Mouse (Mus musculus) kidney, postnatal 14 days (tissue): ENCODE results near the gene Sox10.

Experiments used
- DNase-seq: peaks from one replicate; pipeline ENCODE4 v3.0.0; 2022; ENCODE audit warnings: mixed read lengths

Gene Sox10

DNA sequence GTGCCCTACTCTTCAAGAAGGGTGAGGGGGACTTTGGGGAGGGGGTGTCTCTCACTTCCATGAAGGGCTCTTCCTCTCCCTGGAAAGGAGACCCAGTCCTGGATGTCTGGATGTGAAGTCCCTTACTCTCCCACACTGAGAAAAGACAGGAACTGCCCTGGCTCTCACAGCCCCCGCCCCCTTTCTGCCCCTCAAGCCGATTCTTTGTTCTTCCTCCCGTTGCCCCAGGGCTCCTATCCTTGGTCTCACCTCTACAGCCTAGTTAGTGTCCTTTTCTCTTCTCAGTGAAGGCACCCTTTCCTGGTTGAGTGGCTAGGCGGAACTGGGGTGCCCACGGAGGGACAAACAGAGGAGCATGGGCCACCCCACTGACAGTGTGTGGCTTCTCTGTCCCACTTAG is at the start of gene Sox10:
Gene Sox10 (minus strand): TSS at position 101 of the 400 bp plus-strand sequence.
- no peak for DNase-seq

DNA sequence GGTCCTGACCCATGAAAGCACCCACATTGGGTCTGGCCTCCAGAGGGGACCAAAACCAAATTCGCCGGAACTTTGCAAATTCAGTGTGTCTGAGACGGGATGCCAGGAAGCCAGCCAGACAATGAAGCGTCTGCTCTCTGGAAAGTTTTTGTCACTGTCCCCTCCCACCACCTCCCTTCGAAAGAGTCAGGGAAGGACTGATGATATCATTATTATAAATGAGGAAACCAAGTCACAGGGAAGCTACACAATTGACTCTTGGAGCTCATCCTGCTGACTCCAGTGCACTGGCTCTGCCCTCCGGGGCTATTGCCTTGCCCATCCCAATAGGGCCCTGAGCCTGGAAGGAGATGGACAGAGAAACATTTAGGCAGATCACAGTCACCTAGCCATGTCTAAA is 48.6 kb upstream of the Sox10 start:
- DNase-seq, result peak; percentile 39

- no peak for DNase-seq
Observed at GRCm38 (mm10) chr15:79212750-79213446, 47.9 kb upstream of the Sox10 start.

GRCm38 (mm10) chr15:79210357-79210756 is 45.3 kb upstream of the Sox10 start:
- DNase-seq, result no peak

DNA sequence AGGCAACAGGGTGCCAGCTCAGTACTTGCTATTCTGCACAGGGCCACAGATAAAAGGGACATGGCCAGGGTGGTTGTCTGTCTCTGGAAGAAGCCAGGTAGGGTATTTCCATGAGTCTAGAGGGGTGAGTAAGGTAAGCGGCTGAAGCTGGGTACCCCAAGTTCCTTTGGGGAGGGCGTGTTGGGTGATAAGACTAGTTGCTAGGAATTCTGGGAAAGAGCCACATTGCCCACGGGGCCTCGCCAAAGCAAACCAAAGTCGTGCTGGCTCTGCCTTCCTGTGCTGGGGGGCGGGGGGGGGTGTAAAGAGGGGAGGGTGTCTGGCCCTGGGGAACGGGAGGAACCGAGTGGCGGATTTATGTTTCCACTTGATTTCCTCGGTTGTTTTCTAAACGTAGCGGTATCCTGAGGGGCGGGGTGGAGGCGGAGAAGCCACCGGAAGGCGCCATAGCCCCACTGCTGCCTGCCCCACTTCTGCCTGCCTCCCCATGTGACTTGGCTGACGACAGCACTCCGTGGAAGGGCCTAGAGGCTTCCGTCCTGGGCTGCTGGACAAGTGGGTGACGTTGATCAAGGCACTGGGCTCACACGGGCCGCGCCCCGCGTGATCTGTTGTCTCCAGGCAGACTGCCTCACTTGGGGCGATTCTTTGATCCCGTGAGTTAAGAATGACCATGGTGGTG is 43.9 kb upstream of the Sox10 start:
- peak; percentile 73 for DNase-seq

GRCm38 (mm10) chr15:79208211-79208610 is 43.2 kb upstream of the Sox10 start:
- no peak for DNase-seq

GRCm38 (mm10) chr15:79202575-79202974 is 37.5 kb upstream of the Sox10 start:
- no peak for DNase-seq

- DNase-seq, result no peak
Observed at GRCm38 (mm10) chr15:79201491-79202150, 36.6 kb upstream of the Sox10 start.

DNA sequence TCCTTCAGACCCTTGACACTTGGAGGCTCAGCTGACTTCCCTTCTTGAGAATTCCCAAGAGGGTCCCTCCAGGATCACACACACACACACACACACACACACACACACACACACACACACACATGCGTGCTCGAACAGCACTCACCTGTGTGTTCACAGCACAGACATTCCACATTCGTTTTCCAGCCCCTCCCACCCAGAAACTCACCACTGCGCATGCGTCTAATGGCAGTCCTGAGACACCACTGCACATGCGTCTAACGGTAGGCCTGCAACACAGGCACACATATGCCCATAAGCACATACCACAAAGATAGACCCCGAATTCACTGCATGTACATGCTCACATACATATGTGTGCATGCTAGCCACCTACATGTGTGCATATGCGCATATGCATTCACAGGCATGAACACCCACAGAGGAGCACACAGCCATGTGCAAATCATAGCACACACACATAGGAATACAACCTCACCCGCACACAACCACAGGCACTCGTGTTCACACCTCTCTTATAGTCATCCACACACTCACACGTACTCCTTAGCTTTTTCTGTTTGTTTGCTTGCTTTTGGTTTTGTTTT is 34.4 kb upstream of the Sox10 start:
- no peak for DNase-seq

DNA sequence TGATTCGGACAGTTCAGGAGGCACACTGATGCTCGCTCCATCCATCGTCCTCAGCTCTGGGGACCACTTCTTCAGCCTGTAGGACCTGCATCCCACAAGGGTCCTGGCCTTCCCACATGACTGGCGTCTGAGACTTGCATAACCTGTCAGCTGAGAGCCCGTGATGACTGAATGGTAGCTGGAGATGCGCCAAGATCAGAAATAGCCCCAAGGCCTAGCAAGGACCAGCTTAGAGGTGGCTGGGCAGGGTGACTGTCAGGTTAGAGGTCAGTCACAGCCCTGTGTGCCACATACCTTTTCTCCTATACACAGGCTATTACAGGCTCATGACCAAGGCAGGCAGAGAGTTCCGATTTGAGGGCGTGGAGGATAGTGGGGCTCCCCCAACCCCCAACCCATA is 30.5 kb upstream of the Sox10 start:
- no peak for DNase-seq

- DNase-seq, result no peak
Observed at GRCm38 (mm10) chr15:79194946-79195345, 29.9 kb upstream of the Sox10 start.

GRCm38 (mm10) chr15:79194048-79194447 is 29.0 kb upstream of the Sox10 start:
- no peak for DNase-seq

- no peak for DNase-seq
Observed at GRCm38 (mm10) chr15:79192885-79193845, 28.1 kb upstream of the Sox10 start.

- DNase-seq, result no peak
Observed at GRCm38 (mm10) chr15:79192450-79192849, 27.4 kb upstream of the Sox10 start.

GRCm38 (mm10) chr15:79191426-79191825 is 26.4 kb upstream of the Sox10 start:
- no peak for DNase-seq

DNA sequence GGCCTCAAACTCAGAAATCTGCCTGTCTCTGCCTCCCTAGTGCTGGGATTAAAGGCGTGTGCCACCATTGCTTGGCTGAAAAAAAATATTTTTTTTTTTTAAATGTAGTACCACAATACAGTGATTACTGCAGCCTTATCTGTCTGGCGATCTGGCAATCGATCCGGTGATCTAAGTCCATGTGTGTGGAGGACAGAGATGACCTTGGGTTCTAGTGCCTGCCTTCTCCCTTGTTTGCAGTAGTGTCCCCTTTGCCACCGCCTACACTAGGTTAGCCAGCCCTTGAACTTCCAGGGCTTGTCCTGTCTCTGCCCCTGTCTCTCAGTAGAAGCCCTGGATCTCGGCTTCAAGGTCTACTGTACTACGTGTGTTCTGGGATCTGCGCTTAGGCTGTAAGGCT is 22.8 kb upstream of the Sox10 start:
- no peak for DNase-seq

DNA sequence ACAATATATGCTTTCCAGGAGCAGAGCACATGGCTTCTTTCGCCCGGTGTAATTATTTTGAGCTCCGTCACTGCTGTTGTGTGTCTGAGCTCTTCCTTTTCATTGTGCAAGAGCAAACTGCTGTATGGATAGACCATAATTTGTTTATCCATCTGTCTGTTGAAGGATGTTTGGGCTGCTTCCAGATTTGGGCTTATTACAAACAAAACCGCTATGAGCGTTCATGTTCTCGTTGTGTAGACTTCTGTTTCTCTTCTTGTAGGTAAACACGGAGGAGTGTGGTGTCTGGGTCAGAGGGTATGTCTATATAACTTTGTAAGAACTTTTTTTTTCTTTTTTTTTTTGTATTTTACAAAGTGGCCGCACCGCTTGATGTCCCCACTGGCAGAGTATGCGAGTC is 20.2 kb upstream of the Sox10 start:
- DNase-seq, result no peak

GRCm38 (mm10) chr15:79176905-79177304 is 11.9 kb upstream of the Sox10 start:
- no peak for DNase-seq

DNA sequence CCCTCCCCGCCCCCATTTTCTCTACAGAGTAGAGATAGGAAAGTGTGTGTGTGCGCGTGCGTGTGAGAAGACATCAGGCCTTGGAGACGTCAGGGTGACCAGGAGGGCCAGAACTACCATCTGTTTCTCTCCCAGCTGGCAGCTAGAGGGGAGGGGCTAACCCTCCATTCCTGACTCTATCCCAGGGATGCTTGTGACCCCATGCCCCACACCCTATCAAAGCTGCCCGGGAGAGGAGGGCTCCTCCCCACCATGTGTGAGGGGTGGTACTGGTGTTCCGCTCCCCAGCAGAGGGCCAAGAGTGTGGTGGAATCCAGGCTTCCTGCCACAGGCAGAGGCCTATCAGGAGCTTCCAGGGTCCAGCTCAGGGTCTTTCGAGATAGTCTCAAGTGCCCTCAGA is 1.7 kb upstream of the Sox10 start:
- DNase-seq, result no peak

- no peak for DNase-seq
Observed at GRCm38 (mm10) chr15:79164251-79164650, 789 bp downstream of the Sox10 start.

DNA sequence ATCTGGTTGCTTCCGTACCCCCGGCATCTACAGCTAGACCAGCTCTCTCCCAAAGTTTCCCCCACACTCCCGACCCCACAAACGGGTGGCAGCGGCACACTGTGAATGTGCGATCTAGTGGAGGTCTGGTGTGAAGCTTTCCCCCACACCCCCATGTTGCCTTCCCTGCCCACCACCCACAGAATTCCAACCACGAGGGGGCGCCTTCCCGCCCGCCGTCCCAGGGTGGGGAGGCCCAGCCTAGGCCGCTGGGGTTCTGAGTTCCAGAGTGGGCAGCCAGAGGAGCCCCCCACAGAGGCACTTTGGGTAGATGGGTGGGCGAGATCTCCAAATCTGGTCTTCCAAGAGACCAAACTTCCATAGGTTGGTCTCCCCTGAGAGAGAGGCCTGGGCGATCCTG is 2.2 kb downstream of the Sox10 start:
- DNase-seq, result no peak

DNA sequence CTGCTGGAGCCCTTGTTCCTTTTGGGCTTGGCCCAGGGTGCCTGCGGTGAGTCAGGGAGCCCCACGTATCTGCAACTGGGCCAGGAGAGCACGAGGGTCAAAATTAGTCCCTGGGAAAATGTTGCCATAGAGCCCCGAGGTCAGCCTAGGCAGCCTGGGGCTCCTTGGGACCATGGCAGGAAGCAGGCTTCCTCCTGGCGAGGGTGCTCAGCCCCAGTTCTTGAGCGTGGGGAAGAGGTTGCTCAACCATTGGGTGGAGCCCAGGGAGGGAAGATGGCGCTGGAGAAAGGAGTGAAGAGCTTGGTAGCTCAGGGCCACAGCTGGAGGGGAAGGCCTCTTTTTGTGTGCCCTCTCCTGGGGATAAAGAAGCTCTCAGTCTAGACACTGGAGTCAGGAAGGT is 2.7 kb downstream of the Sox10 start:
- DNase-seq, result no peak

DNA sequence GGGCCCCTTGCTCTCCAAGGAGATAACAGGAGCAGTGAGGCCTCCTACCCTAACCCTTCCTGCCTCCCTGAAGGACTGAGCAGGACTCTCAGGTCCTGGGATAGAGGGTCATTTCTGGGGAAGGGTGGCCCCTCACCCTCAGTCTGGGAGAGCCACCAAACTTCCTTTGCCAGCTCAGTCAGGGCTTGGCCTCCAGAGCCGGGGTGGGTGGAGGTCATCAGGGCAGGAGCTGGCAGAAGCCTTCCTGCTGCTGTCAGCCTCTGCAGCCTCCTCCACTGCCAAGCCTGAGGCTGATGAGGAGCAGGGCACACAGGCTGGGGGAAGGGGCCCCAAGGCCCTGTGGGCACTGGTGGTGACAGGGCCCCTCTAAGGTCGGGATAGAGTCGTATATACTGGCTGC is 9.5 kb downstream of the Sox10 start:
- no peak for DNase-seq
